Mouse (Mus musculus): ENCODE measurements around the gene Cep112. TPM values are rescaled to one million over a fixed set of nuclear protein-coding genes. Genes with fewer than 3 reads are reported as not detected.

The Cep112 gene
- polyA plus RNA-seq, 1 experiment: 0.34 TPM

GRCm38 (mm10) chr11:108889121-108889520 is 464.1 kb downstream of the Cep112 start:
- Histone ChIP-seq H3K36me3 (ENCODE audit: control insufficient read depth, insufficient read depth, low read length) (no peaks in the 10 kb centered on the region), H3K27me3 (replicated peaks; ENCODE audit: control insufficient read depth, insufficient read depth, low read length) (0 out of 2 replicates have a peak, but pooled peaks cover 1% of the 10 kb centered on the region), H3K4me1 (ENCODE audit: control insufficient read depth, insufficient read depth, low read length) (no peaks in the 10 kb centered on the region), H3K4me3 (ENCODE audit: insufficient read depth, low read depth, low read length) (no peak overlapping the region), H3K27ac (ENCODE audit: insufficient read depth, low read depth, low read length) (no peak overlapping the region)
- peak; percentile 51 for TF ChIP-seq CTCF (conservative IDR thresholded peaks at IDR 0.05; ENCODE audit: insufficient read depth, insufficient read length, low read depth, low read length)
- no peak for TF ChIP-seq POLR2A (IDR thresholded peaks at IDR 0.05; ENCODE audit: low read depth, low read length)
- peak; percentile 17 for DNase-seq
- WGBS: 41% methylated on average over 11 of the region's 11 CpGs

GRCm38 (mm10) chr11:108890544-108890943 is 465.6 kb downstream of the Cep112 start:
- no peaks in the 10 kb centered on the region for H3K36me3 ChIP-seq (ENCODE audit: control insufficient read depth, insufficient read depth, low read length)
- WGBS: 43% methylated on average over 16 of the region's 16 CpGs
- no peaks in the 10 kb centered on the region for H3K4me1 ChIP-seq (ENCODE audit: control insufficient read depth, insufficient read depth, low read length)
- DNase-seq: no peak
- H3K27ac ChIP-seq (ENCODE audit: insufficient read depth, low read depth, low read length): no peak overlapping the region
- TF ChIP-seq CTCF (conservative IDR thresholded peaks at IDR 0.05; ENCODE audit: insufficient read depth, insufficient read length, low read depth, low read length): no peak
- no peak for TF ChIP-seq POLR2A (IDR thresholded peaks at IDR 0.05; ENCODE audit: low read depth, low read length)
- H3K27me3 ChIP-seq (replicated peaks; ENCODE audit: control insufficient read depth, insufficient read depth, low read length): 0 out of 2 replicates have a peak, but pooled peaks cover 1% of the 10 kb centered on the region
- no peak overlapping the region for H3K4me3 ChIP-seq (ENCODE audit: insufficient read depth, low read depth, low read length)

- DNase-seq: peak; percentile 32
- Histone ChIP-seq H3K27me3 (replicated peaks; ENCODE audit: control insufficient read depth, insufficient read depth, low read length) (0 out of 2 replicates have a peak, but pooled peaks cover 1% of the 10 kb centered on the region), H3K4me3 (ENCODE audit: insufficient read depth, low read depth, low read length) (peak overlapping the region; percentile 36; the same call in 1 of the 2 replicates), H3K36me3 (ENCODE audit: control insufficient read depth, insufficient read depth, low read length) (no peaks in the 10 kb centered on the region), H3K4me1 (ENCODE audit: control insufficient read depth, insufficient read depth, low read length) (no peaks in the 10 kb centered on the region), H3K27ac (ENCODE audit: insufficient read depth, low read depth, low read length) (no peak overlapping the region)
- 10% methylated on average over 17 of the region's 17 CpGs for WGBS
- TF ChIP-seq POLR2A (IDR thresholded peaks at IDR 0.05; ENCODE audit: low read depth, low read length) (no peak), CTCF (conservative IDR thresholded peaks at IDR 0.05; ENCODE audit: insufficient read depth, insufficient read length, low read depth, low read length) (no peak)
These were observed 466.3 kb downstream of the Cep112 start for GRCm38 (mm10) chr11:108891111-108891870.

- 16% methylated on average over 21 of the region's 21 CpGs for WGBS
- TF ChIP-seq POLR2A (IDR thresholded peaks at IDR 0.05; ENCODE audit: low read depth, low read length) (no peak), CTCF (conservative IDR thresholded peaks at IDR 0.05; ENCODE audit: insufficient read depth, insufficient read length, low read depth, low read length) (no peak)
- no peaks in the 10 kb centered on the region for H3K36me3 ChIP-seq (ENCODE audit: control insufficient read depth, insufficient read depth, low read length)
- no peak overlapping the region for H3K4me3 ChIP-seq (ENCODE audit: insufficient read depth, low read depth, low read length)
- no peak for DNase-seq
- H3K27ac ChIP-seq (ENCODE audit: insufficient read depth, low read depth, low read length): no peak overlapping the region
- H3K27me3 ChIP-seq (replicated peaks; ENCODE audit: control insufficient read depth, insufficient read depth, low read length): 0 out of 2 replicates have a peak, but pooled peaks cover 1% of the 10 kb centered on the region
- no peaks in the 10 kb centered on the region for H3K4me1 ChIP-seq (ENCODE audit: control insufficient read depth, insufficient read depth, low read length)
These were observed 466.9 kb downstream of the Cep112 start for GRCm38 (mm10) chr11:108891871-108892380.

- Histone ChIP-seq H3K4me1 (ENCODE audit: control insufficient read depth, insufficient read depth, low read length) (no peaks in the 10 kb centered on the region), H3K27ac (ENCODE audit: insufficient read depth, low read depth, low read length) (no peak overlapping the region), H3K4me3 (ENCODE audit: insufficient read depth, low read depth, low read length) (no peak overlapping the region), H3K27me3 (replicated peaks; ENCODE audit: control insufficient read depth, insufficient read depth, low read length) (0 out of 2 replicates have a peak, but pooled peaks cover 1% of the 10 kb centered on the region), H3K36me3 (ENCODE audit: control insufficient read depth, insufficient read depth, low read length) (no peaks in the 10 kb centered on the region)
- no peak for TF ChIP-seq CTCF (conservative IDR thresholded peaks at IDR 0.05; ENCODE audit: insufficient read depth, insufficient read length, low read depth, low read length)
- no peak for TF ChIP-seq POLR2A (IDR thresholded peaks at IDR 0.05; ENCODE audit: low read depth, low read length)
- 33% methylated on average over 5 of the region's 7 CpGs for WGBS
- no peak for DNase-seq
These were observed 467.4 kb downstream of the Cep112 start for GRCm38 (mm10) chr11:108892406-108892805.

- no peaks in the 10 kb centered on the region for H3K4me1 ChIP-seq (ENCODE audit: control insufficient read depth, insufficient read depth, low read length)
- H3K27me3 ChIP-seq (replicated peaks; ENCODE audit: control insufficient read depth, insufficient read depth, low read length): 0 out of 2 replicates have a peak, but pooled peaks cover 1% of the 10 kb centered on the region
- H3K4me3 ChIP-seq (ENCODE audit: insufficient read depth, low read depth, low read length): no peak overlapping the region
- H3K27ac ChIP-seq (ENCODE audit: insufficient read depth, low read depth, low read length): no peak overlapping the region
- H3K36me3 ChIP-seq (ENCODE audit: control insufficient read depth, insufficient read depth, low read length): no peaks in the 10 kb centered on the region
- 76% methylated on average over 12 of the region's 12 CpGs for whole genome bisulfite sequencing
- no peak for DNase-seq
- TF ChIP-seq CTCF (conservative IDR thresholded peaks at IDR 0.05; ENCODE audit: insufficient read depth, insufficient read length, low read depth, low read length) (no peak), POLR2A (IDR thresholded peaks at IDR 0.05; ENCODE audit: low read depth, low read length) (no peak)
These were observed 468.3 kb downstream of the Cep112 start for GRCm38 (mm10) chr11:108893232-108893790.

Data from kidney, adult 2 months (tissue).